Mouse (Mus musculus) E14TG2a.4 (cell line): ENCODE measurements at regions not wholly inside any gene's neighbourhood (a gene's known extent, or its start where the extent isn't known, plus 50 kb on each side); places are given as distances from the start of the nearest gene placed in this dataset.

Experiments
- CTCF ChIP-seq: conservative IDR thresholded peaks from 2 replicates; pipeline ENCODE4 v1.5.1; 2014; ENCODE audit warnings: low read length
- NANOG ChIP-seq: IDR thresholded peaks from 2 replicates; pipeline ENCODE4 v1.6.1; 2014; ENCODE audit warnings: borderline replicate concordance, low read length, mixed read lengths

- TF ChIP-seq CTCF (no peak), NANOG (no peak)
Measured at GRCm38 (mm10) chr15:96834162-96834843, 134.8 kb upstream of the Slc38a2 start.
